Mouse (Mus musculus) gastrocnemius, postnatal 4 days (tissue): Measurements from ENCODE around the gene Ces2a. TPM values are rescaled to one million over a fixed set of nuclear protein-coding genes. Genes with fewer than 3 reads are reported as not detected.
A peak's percentile ranks its signal among the peaks of the same experiment; 100 is the strongest.

Experiments used
- DNase-seq, 2 experiments: peaks; one replicate each; pipeline ENCODE4 v3.0.0; 2021 to 2022; ENCODE audit warnings: low spot score in 2 of 2, mixed read lengths in 2 of 2
- long read RNA-seq, 2 experiments: library from polyadenylated mRNA; stranded (forward); transcript quantifications; one replicate each; pipeline ENCODE4 v2.0.0; 2021
- microRNA-seq: library from miRNA; unstranded; fragments of <30 nt; microRNA quantifications from one replicate; pipeline ENCODE4 v1.2.0, GENCODE M21; 2021
- total RNA-seq, 2 experiments: library from RNA; stranded (reverse); gene quantifications; 2 replicates each; pipeline ENCODE4 v1.2.3; 2021

Ces2a gene
- total RNA-seq, result not detected
- long read RNA-seq, experiment 1, result 0 reads
- long read RNA-seq, experiment 2, result 0 reads

DNA sequence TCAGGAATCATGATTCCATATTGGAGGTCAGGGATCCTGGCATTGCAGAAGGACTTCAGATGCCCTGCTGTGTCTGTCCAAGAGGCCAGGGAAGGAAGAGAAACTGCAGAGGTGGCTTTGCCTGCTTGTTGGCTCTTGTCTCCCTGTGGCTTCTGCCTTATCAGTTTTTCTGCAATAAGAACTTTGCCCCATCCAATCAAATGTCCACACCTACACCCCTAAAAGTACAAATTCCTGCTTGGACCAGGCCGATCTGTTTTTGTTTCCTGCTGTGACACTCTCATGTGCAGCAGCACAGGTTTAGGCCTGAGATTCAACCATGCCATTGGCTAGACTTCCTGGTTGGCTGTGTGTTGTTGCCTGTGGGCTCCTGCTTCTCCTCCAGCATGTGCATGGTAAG lies at the start of gene Ces2a:
Gene Ces2a, plus strand, starts transcription at position 251 of the 400 bp plus-strand sequence.
- DNase-seq, result no peak

DNA sequence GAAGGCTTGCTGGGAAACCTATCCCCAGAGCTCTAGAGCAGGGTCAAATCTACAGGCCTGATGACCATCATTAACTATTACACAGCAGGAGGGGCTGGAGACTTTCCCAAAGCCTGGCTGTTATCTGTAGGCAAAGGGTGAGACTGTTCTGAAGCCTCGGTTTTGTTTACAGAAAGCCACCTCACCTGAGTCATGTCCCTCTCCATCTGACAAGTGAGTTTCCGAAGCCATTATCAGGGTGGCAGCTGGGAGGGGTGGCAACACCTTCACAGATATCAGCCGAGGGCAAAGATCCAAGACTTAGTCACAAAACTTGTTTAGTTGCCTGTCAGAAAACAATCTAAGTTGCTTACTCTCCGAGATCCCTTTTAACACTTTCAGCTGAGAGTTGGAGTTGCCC lies 45.4 kb upstream of the Ces2a start:
- no peak for DNase-seq

DNA sequence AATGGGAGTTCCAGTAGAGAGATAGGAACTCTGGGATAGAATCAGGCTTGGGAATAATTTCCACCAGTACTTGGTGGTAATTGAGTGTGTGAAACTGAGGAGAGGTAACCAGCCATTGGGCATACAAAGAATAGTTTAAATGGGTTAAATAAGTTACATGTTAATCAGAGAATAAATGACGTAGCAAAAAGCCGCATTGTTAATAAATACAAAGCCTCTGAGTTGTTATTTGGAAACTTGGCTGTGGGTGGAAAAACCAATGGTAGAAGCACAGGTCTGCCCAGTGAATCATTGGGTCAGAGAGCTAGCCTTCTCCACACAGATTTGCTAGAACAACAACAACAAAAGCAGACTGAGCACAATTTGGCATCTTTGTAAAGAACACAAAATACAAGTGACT lies 35.2 kb upstream of the Ces2a start:
- DNase-seq, result no peak

DNA sequence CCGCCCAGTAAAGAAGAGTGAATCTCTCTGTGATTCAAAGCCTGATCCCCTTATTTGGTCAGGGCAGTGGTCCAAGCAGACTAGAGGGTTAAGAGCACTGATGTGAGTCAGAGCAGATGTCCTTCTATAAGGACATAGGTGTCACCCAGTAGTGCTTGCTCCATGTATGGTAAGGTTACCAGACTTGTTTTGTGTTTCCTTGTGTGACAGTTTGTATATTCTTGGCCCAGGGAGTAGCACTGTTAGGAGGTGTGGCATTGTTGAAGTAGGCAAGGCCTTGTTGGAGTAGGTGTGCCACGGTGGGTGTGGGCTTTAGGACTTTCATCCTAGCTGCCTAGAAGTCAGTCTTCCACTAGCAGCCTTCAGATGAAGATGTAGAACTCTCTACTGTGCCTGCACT lies 31.9 kb upstream of the Ces2a start:
- DNase-seq, result no peak

DNA sequence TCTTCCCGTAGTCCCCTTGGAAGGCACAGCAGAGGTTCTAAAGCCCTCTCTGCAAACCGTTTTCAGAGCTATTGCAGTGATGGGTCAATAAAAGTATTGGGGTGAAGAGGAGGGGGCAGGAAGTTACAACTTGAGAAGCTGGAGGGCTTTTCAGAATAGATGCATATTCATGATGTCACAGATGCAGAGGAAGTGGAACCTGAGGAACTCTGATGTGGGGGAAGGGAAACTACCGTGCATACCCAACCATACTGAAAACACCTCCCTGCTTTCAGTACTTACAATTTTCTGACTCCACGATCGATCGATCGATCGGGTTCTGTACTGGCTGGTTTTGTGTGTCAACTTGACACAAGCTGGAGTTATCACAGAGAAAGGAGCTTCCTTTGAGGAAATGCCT lies 12.6 kb upstream of the Ces2a start:
- DNase-seq, result no peak

DNA sequence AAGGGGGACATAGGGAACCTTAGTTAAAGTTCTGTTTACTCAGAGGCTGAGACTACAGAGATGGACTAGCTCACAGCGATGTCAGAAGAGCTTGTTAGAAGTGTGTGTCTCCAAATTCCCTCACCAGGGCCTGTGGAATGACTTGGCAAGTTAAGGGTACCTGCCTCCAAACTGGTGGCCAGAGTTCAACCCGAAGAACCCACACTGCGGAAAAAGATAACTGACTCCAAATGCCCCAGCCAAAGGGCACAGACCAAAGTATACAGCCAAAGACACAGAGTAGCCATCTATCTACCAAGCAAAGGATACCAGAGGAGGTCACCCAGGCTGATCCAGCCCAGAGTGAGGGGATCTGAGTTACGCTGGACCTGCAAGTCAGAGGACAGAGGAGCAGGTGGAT lies 2.4 kb upstream of the Ces2a start:
- no peak for DNase-seq

DNA sequence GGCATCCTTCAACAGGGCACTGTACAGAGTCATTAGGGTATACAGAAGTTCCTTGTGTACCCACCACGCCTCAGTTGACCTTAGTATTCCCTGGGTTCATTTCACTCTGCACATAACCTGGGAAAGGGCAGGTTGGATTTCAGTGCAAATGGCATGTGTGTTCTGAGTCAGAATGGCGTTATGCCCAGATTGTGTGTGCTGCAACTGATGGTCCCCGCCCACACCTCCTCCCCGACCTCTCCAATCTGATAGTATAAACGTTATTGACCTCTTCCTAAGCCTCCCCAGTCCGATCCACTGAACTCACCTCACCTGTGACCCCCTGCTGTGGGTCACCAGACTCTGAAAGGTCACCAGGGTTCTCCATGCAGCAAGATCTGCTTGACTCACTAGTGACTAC lies 1.8 kb upstream of the Ces2a start:
- DNase-seq, result no peak

DNA sequence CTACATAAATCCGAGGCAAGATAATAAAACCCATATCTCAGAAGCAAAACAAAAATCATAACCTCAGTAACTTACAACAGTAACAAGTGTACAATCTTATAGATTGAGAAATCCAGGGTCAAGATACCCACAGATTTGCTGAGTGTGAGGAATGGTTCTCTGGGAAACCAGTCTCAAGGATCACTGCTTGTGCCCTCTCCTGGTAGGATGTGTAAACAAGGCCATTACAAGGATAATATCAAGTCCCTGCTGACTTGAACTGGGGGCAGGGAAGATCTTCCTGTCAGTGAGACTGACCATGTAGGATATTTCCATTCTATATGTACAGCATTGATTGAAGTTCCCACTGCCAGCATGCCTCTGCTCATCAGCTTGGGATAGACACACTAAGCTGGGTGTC lies 8.2 kb downstream of the Ces2a start:
- DNase-seq, result no peak

DNA sequence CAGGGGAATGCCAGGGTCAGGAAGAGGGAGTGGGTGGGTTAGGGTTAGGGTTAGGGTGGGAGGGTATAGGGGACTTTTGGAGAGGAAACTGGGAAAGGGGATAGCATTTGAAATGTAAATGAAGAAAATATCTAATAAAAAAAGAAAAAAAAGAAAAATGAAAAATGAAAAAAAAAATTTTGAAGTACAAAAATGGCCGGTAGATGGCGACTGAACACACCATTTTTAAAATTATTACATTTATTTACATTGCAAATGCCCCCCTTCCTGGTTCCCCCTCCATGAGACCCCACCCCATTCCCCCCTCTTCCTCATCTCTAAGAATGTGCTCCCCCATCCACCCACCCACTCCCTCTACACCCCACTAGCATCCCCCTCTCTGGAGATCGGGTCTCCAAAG lies 9.6 kb downstream of the Ces2a start:
- peak in 1 of 2 experiments; percentile 52 for DNase-seq

DNA sequence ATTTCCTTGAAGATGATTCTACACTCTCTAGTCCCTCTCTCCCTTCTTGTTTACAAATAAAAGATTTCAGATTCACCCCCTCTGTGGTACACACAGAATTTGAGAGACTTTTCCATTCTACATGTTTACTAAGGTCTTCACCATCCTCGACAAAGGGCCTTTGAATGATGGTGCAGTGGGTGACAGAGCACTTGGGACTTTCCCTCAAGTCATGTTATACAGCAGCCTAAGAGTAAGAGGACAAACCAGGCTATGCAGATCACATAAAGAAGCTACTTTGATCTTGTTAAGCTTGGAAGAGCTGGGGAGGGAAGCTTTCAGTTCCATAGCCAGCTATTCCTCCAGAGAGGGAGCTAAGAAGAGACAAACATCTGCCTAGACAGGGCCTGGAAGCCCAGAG lies 19.0 kb downstream of the Ces2a start:
- DNase-seq, result no peak

DNA sequence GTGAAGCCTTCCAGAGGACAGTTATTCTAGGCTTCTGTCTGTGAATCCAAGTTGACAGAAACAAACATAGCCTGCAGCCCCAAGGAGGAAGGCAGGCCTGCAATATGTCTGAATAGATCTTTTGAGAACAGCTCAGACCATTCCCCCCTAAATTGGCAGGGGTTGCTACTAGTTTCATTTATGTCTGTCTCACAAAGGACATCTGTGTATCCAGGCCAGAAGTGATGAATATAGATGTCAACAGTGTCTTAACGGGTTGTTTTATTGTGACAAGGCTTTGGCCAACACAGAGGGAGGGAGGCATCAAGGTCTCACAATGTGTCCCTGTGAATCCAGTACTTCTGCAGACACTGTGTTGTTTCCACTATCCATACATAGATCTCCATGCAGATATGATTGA lies 23.8 kb downstream of the Ces2a start:
- no peak for DNase-seq

DNA sequence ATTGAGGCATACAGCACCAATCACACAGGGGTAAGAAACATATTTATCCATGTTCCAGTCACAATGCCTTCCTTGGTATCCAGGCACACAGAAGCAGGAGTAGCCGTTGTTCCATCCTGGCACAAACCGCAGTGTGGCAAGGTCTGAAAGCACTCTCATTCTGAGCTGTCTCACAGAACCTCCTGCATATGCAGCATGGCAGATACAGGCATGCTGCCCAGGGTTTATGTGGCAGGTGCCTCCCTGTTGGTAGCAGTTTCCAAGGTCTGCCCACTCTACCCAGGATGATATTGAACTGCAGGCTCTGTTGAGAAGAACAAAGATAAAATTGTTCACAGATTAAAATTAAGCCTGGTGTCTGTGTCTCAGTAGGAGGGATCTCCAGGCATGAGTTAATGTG lies 24.4 kb downstream of the Ces2a start:
- DNase-seq, result no peak

DNA sequence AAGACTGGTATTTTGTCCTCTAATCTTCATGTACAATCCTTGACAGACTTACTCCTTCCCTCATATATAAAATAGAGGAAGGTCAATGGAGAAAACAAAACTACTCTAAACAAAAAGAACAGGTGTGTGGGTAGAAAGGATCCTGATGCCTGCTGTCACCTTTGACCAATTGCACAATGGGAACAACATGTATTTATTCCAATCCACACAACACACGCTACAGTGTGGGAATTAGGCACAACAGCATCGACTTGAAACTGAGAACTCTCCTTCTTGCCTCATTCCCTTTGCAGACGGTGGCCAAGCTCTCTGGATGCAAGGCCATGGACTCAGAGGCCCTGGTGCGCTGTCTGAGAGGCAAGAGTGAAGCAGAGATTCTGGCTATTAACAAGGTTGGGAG lies 27.3 kb downstream of the Ces2a start:
- no peak for DNase-seq

DNA sequence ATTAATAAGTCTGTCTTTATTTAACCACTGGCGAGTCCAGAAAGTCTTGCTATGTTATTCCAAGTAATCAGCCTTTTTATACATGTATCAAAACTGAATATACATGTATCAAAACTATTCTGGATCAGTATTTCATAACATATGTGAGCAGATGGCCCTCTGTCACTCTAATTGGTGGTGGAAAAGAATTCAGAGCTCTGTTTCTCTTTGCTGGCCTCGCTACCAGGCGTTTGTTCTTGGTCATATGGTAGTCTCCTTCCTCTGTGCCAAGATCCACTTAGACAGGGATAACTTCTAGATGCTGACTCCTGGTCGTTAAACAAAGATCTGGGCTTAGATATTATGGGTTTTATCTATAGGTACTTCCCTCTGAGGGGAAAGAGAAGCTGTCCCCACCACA lies 32.7 kb downstream of the Ces2a start:
- no peak for DNase-seq

DNA sequence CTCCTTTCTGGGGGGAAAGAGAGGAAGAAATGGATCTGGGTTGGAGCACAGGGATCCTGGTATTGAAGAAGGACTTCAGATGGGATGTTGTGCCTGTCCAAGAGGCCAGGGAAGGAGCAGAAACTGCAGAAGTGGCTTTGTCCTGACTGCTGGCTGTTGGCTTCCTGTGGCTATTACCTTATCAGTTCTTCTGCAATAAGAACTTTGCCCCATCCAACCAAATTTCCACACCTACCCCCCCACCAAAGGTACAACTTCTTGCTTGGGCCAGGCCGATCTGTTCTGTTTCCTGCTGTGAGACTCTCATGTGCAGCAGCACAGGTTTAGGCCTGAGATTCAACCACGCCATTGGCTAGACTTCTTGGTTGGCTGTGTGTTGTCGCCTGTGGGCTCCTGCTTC lies 36.6 kb downstream of the Ces2a start:
- DNase-seq, result no peak

DNA sequence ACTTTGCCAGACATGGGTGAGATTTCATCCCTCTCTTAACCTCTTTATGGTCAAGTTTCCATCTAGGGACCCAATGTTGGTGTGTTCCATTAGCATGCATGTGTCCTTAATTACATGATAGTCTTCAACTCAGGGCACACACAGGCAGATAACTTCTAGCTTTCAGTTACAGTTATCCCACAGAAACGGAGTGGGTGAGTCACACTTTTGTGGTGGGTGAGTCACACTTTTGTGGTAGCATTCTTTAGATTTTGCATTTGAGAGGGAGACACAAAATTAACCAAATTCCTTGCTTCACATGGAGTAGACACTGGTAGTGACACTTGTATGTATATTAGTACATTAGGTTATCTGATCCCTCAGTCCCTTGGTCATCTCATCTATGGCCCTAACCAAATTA lies 53.2 kb downstream of the Ces2a start:
- no peak for DNase-seq

DNA sequence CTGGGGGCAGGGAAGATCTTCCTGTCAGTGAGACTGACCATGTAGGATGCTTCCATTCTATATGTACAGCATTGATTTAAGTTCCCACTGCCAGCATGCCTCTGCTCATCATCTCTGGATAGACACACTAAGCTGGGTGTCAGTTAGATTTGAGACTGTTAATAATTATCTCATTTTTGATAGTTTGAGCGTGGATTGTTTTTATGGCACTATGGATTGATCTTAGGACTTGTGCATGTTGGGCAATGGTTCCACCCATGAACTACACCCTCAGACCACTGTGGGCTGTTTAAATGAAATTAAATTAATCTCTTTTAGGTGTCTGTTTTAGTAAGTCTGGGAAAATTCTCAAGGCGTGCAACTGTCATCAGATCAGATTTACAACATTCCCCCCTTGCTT lies 55.1 kb downstream of the Ces2a start:
- no peak for DNase-seq

DNA sequence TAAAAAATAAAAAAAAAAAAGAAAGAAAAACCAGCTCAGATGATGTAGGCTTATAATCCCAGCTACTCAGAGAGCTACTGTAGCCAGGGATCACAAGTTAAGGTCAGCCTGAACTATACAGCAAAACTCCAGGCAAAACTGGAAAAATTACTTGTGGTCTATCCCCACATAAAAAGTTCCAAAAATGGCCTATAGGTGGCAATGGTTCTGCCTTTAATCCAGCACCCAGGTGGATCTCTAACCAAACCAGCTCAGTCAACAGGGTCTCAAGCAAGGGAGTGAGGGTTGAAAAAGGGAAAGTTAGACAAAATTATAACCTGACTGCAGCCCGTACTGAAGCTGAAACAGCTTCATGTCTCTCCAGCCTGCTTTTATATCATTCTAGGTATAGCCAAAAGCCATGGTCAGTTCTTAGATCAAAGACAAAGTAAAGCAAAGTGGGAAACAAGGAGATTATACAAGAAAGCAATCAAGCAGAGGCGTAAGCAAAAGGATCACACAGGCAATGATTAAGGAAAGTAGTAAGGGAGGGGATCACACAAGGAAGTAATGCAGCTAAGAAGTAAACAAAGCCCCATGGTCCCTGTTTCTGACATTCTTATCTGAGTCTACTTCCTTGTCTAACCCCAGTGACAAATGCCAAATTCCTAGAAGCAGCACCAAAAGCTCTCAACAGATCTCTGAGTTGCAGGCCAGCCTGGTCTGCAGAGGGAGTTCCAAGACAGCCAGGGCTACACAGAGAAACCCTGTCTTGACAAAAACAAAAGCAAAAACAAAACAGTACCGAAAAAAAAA lies 56.3 kb downstream of the Ces2a start:
- DNase-seq, result no peak

Small RNAs within 50 kb of the gene (microRNA-seq; reads per million reads assigned to microRNA genes)
- gene Gm44328, result not detected

Other genes starting within 250 kb of the Ces2a start
- under 1 TPM; 0.22 to 0.36 TPM for gene Terb1, start 224.1 kb upstream of the Ces2a start, total RNA-seq
- gene Nae1, start 199.4 kb upstream of the Ces2a start, total RNA-seq, result 10 to 100 TPM; 34.8 to 41.8 TPM
- gene Car7, start 199.3 kb upstream of the Ces2a start, total RNA-seq, result under 1 TPM; 0.64 to 0.80 TPM
- 1 to 10 TPM; 5.9 to 6.9 TPM for gene Pdp2, start 142.6 kb upstream of the Ces2a start, total RNA-seq
- 1 to 10 TPM; 1.9 to 2.4 TPM for gene Cdh16, start 109.6 kb upstream of the Ces2a start, total RNA-seq
- gene Rrad, start 102.7 kb upstream of the Ces2a start, total RNA-seq, result 10 to 100 TPM; 93.9 to 98.3 TPM
- gene Ciao2b, start 92.0 kb upstream of the Ces2a start, total RNA-seq, result 10 to 100 TPM; 51.6 to 58.9 TPM
- under 1 TPM; 0.10 to 0.18 TPM for gene Ces2b, start 97.6 kb downstream of the Ces2a start, total RNA-seq
- gene Ces2c, start 113.1 kb downstream of the Ces2a start, total RNA-seq, result under 1 TPM; 0.13 to 0.17 TPM
- gene Ces2e, start 192.3 kb downstream of the Ces2a start, total RNA-seq, result under 1 TPM in 1 of 2 experiments, not detected in 1; 0.18 TPM
- under 1 TPM in 1 of 2 experiments, not detected in 1; 0.05 TPM for gene Ces2f, start 213.4 kb downstream of the Ces2a start, total RNA-seq
- gene Ces2g, start 227.7 kb downstream of the Ces2a start, total RNA-seq, result 1 to 10 TPM; 1.0 to 1.1 TPM